Mouse (Mus musculus) midbrain, embryonic 11.5 days (tissue): ENCODE measurements around the gene Asic1. TPM values are rescaled to one million over a fixed set of nuclear protein-coding genes. Genes with fewer than 3 reads are reported as not detected.
A peak's percentile ranks its signal among the peaks of the same experiment; 100 is the strongest.

Source experiments
- ATAC-seq: fragments of 200-750 bp; cut with Nextera tagmentation; 2 replicates; pipeline ENCODE4 v1.8.0; 2017; ENCODE audit warnings: moderate TSS enrichment, moderate library complexity; ENCODE audit not compliant: low FRiP score
- DNase-seq: peaks from one replicate; pipeline ENCODE4 v3.0.0; 2015; ENCODE audit warnings: low spot score; ENCODE audit errors: missing footprints
- H3K27ac ChIP-seq: fragments of 300-500 bp; sonication (generic); 2 replicates; pipeline ENCODE4 v1.5.1; 2014; ENCODE audit warnings: low read depth, low read length
- H3K27me3 ChIP-seq: fragments of 300-500 bp; sonication (generic); 2 replicates; pipeline ENCODE4 v1.6.1; 2014; ENCODE audit warnings: mild to moderate bottlenecking, low read length, moderate library complexity, mixed read lengths; ENCODE audit not compliant: control insufficient read depth, insufficient read depth
- H3K36me3 ChIP-seq: fragments of 300-500 bp; sonication (generic); 2 replicates; pipeline ENCODE4 v1.6.1; 2014; ENCODE audit warnings: mild to moderate bottlenecking, low read length, moderate library complexity, mixed read lengths; ENCODE audit not compliant: control insufficient read depth, insufficient read depth
- H3K4me1 ChIP-seq: fragments of 300-500 bp; sonication (generic); 2 replicates; pipeline ENCODE4 v1.6.1; 2014; ENCODE audit warnings: low read length; ENCODE audit not compliant: control insufficient read depth, insufficient read depth
- H3K4me2 ChIP-seq: fragments of 300-500 bp; sonication (generic); 2 replicates; pipeline ENCODE4 v1.6.1; 2014; ENCODE audit warnings: mild to moderate bottlenecking, moderate library complexity
- H3K4me3 ChIP-seq: fragments of 300-500 bp; sonication (generic); 2 replicates; pipeline ENCODE4 v1.5.1; 2014; ENCODE audit warnings: low read depth, low read length
- H3K9ac ChIP-seq: fragments of 300-500 bp; sonication (generic); 2 replicates; pipeline ENCODE4 v1.6.1; 2014; ENCODE audit warnings: low read length
- H3K9me3 ChIP-seq: fragments of 300-500 bp; sonication (generic); 2 replicates; pipeline ENCODE4 v1.6.1; 2016; ENCODE audit warnings: low read length; ENCODE audit not compliant: control insufficient read depth
- WGBS: fragments of 180-500 bp; shearing (Covaris S2); extraction: QIAGEN DNeasy Blood & Tissue Kit; methylation state at CpG from one replicate; pipeline ENCODE4 v1.1.7; 2014; 5-methylcytosine and 5-hydroxymethylcytosine counted together
- polyA plus RNA-seq: library from polyadenylated mRNA; unstranded; fragments of >200 nt; fragmentation: Nextera tagmentation; extraction: Ambion mirVana; gene quantifications from 2 replicates; pipeline ENCODE4 v1.2.1, GENCODE M21; 2014

The Asic1 gene
- polyA plus RNA-seq, 1 experiment from 2014 or later: 10.5 TPM

DNA sequence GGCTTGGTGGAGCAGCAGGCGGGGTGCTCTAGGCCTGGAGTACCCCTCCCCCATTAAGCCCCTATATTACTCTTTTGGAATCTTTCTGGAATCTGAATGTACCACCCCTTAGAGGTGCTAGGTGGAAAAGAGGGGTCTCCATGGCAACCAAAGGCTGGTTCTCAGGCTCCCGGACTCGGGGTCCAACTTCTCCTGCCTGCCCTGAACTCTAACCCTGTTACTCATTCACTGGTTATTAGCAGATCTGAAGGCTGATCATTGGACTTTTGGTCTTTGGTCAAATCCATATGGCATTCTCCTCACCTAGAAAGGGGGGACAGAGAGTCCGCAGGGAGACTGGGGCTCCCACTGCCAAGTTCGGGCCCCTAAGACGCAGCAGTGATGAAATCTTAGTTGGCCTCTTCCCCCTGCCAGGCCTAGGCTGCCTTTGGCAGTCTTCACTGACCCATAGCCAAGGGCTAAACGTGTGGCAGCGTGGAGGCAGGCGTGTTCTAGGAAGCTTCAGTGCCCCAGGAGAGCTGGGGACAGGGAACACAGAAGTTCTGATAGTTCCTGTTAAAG, 48.4 kb downstream of the Asic1 start:
- Histone ChIP-seq H3K4me1 (peaks cover 5% of the 10 kb centered on the region), H3K9ac (no peak overlapping the region), H3K4me3 (no peak overlapping the region), H3K4me2 (no peak overlapping the region), H3K27me3 (no peaks in the 10 kb centered on the region), H3K9me3 (no peaks in the 10 kb centered on the region), H3K36me3 (peaks cover 6% of the 10 kb centered on the region; the same call in 1 of the 2 replicates), H3K27ac (no peak overlapping the region)
- ATAC-seq: no peak
- peak; percentile 66 for DNase-seq
- 80% methylated on average over 9 of the region's 9 CpGs for WGBS

DNA sequence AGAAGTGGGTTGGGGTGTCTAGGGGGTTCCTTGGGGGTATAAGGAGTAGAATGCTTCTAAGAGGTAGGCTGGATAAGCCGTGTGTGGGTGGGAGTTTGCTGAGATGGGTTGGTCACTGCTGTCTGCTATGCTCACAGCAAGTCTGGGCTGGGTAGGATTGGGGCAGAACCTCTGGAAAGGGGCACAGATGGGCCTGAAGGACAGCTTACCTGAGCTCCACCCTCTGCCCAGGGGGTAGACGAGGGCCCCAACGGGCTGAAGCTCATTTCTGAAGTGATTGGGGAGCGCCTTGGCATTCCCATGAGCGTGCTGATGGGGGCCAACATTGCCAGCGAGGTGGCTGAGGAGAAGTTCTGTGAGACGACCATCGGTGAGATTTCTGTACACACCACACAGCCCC, 49.7 kb downstream of the Asic1 start:
- Histone ChIP-seq H3K4me3 (no peak overlapping the region), H3K4me1 (peaks cover 14% of the 10 kb centered on the region), H3K27me3 (no peaks in the 10 kb centered on the region), H3K27ac (no peak overlapping the region), H3K9me3 (no peaks in the 10 kb centered on the region), H3K36me3 (peaks cover 6% of the 10 kb centered on the region; the same call in 1 of the 2 replicates), H3K9ac (no peak overlapping the region), H3K4me2 (no peak overlapping the region)
- 78% methylated on average over 8 of the region's 8 CpGs for WGBS
- DNase-seq: peak; percentile 31
- no peak for ATAC-seq

DNA sequence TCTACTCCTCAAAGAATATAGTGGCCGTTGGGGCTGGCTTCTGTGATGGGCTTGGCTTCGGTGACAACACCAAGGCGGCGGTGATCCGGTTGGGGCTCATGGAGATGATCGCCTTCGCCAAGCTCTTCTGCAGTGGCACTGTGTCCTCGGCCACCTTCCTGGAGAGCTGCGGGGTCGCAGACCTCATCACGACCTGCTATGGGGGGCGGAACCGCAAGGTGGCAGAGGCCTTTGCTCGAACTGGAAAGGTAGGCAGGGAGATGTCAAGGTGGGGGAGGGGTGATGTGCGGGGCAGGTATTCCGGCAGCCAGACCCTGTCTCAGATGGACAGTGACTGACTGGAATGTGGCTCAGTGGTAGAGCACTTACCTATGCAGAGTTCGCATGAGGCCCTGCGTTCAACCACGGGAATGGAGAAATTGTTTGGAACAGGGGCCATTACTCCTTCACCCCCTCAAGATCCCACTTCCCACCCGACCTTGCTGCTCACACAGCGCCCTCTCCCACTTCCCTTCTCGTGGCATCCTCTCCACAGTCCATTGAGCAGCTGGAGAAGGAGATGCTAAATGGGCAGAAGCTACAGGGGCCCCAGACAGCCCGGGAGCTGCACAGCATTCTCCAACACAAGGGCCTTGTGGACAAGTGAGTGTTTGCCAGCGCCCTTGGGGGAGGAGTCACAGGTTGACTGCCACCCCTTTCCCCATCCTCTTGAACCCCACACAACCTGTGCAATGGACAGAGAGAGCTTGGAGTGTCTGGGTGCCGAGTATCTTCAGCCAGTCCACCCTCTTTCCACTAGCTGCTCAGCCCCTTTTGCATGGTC, 52.0 kb downstream of the Asic1 start:
- Histone ChIP-seq H3K9ac (no peak overlapping the region), H3K4me2 (no peak overlapping the region), H3K36me3 (peaks cover 4% of the 10 kb centered on the region; the same call in 1 of the 2 replicates), H3K27ac (no peak overlapping the region), H3K4me1 (peaks cover 24% of the 10 kb centered on the region), H3K4me3 (no peak overlapping the region), H3K27me3 (no peaks in the 10 kb centered on the region), H3K9me3 (no peaks in the 10 kb centered on the region)
- ATAC-seq (no peak), DNase-seq (no peak)
- 81% methylated on average over 25 of the region's 25 CpGs for WGBS

DNA sequence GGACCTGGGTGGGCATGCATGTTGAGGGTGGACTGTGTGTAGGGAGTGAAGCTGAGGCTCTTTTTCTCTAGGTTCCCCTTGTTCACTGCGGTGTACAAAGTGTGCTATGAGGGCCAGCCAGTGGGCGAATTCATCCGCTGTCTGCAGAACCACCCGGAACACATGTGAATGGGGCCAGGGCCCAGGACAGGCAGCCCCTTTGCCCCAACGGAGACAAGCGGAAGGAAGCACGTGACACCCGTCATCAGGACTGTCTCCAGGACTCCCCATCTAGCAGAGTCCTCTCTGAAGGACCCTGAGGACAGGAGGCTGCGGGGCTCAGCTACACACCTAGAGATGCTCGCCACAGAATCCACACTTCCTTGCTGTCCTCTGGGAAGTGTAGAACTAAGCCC, 52.9 kb downstream of the Asic1 start:
- Histone ChIP-seq H3K27me3 (no peaks in the 10 kb centered on the region), H3K4me3 (no peak overlapping the region)
- ATAC-seq: no peak

DNA sequence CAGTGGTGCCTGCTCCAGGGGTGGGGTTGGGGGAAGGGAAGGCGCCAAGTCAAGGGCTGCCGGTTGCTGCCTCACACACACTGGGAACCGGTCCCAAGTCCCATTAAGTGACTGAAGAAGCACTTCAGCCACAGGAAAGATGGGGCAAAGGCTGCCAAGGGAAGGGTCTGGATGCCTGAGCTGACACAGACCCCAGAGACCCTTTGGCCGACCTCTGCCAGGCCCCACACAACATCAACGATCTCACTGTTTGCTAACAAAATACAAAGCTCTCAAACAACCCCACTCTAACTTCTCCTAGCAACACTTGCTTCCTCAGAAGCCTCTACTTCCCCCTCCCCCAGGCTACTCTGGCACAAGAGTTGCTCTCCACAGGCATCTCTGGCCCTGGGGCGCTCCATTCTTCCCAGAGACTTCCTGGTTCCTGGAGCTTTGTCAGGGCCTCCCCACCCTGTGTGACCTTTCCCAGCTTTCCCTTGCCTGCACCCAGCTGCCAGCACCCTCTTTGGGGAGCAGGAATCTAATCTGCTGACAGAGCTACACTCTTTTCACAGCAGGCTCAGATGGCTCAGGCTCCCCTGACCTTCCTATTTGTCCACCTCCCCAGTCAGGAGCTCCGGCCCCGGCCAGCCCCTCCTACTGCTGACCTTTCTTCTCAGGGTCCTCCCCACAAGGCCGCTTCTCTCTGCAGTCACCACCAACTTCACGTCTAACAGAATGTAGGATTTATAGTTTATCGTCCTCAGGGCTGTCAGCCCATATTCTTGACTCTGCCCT, 53.5 kb downstream of the Asic1 start:
- H3K4me3 ChIP-seq: no peak overlapping the region
- peaks cover 13% of the 10 kb centered on the region for H3K36me3 ChIP-seq
- H3K27ac ChIP-seq: peak overlapping the region; percentile 17; the same call in 1 of the 2 replicates
- H3K4me2 ChIP-seq: no peak overlapping the region
- H3K27me3 ChIP-seq: no peaks in the 10 kb centered on the region
- H3K9me3 ChIP-seq: no peaks in the 10 kb centered on the region
- WGBS: 14% methylated on average over 11 of the region's 11 CpGs
- peak overlapping the region; percentile 12; the same call in 1 of the 2 replicates for H3K9ac ChIP-seq
- peak; percentile 92 for DNase-seq
- H3K4me1 ChIP-seq: peaks cover 24% of the 10 kb centered on the region
- ATAC-seq: no peak

More for the DNA sequence above, 52.9 kb downstream of the Asic1 start:
- 53% methylated on average over 10 of the region's 10 CpGs for WGBS
- peak overlapping the region; percentile 12; the same call in 1 of the 2 replicates for H3K9ac ChIP-seq
- peaks cover 24% of the 10 kb centered on the region for H3K4me1 ChIP-seq
- 0 out of 2 replicates have a peak overlapping the region, but pooled peaks have one; percentile 17 for H3K27ac ChIP-seq
- peaks cover 9% of the 10 kb centered on the region for H3K36me3 ChIP-seq
- no peaks in the 10 kb centered on the region for H3K9me3 ChIP-seq
- no peak for DNase-seq
- H3K4me2 ChIP-seq: no peak overlapping the region

DNA sequence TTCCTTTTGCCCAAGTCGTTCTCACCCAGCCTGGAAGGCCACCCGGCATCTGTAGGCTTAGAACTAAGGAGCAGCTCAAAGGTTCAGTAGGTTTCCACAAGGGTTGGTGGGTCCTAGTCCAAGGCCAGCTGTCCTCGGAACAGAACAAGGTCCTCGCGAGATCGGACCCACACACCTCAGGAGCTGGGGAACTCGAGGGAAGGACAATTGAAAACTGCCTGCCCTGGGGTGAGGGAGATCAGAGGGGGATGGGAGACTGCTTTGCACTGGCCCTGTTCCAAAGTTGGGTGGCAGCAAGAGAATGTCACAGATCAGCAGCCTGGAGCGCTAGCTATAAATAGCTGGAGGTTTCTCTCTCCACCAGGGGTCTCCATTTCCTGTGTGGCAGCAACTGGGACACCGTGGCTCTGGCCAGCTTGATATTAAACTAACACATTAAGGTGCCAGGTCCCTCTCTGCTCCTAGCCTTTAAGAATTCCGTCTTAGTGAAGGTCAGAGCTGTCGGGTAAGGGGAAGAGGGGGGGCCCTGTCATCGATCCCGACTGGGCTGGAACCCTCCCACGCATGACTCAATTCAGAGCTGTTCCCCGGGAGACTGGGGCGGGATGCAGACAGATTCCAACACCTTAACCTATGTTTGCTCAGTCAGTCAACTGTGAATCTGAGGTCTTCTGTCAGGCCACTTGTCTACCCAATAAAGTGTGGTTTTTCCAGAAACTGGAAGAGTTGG, 54.3 kb downstream of the Asic1 start:
- peak overlapping the region; percentile 18; the same call in 1 of the 2 replicates for H3K4me3 ChIP-seq
- H3K9ac ChIP-seq: no peak overlapping the region; the same call in 1 of the 2 replicates
- H3K4me1 ChIP-seq: peaks cover 24% of the 10 kb centered on the region
- peak overlapping the region; percentile 42 for H3K4me2 ChIP-seq
- ATAC-seq (peak; percentile 27), DNase-seq (peak; percentile 93)
- H3K9me3 ChIP-seq: no peaks in the 10 kb centered on the region; the same call in 1 of the 2 replicates
- no peaks in the 10 kb centered on the region for H3K27me3 ChIP-seq
- H3K27ac ChIP-seq: peak overlapping the region; percentile 17; the same call in 1 of the 2 replicates
- 11% methylated on average over 16 of the region's 16 CpGs for WGBS
- H3K36me3 ChIP-seq: peaks cover 18% of the 10 kb centered on the region

DNA sequence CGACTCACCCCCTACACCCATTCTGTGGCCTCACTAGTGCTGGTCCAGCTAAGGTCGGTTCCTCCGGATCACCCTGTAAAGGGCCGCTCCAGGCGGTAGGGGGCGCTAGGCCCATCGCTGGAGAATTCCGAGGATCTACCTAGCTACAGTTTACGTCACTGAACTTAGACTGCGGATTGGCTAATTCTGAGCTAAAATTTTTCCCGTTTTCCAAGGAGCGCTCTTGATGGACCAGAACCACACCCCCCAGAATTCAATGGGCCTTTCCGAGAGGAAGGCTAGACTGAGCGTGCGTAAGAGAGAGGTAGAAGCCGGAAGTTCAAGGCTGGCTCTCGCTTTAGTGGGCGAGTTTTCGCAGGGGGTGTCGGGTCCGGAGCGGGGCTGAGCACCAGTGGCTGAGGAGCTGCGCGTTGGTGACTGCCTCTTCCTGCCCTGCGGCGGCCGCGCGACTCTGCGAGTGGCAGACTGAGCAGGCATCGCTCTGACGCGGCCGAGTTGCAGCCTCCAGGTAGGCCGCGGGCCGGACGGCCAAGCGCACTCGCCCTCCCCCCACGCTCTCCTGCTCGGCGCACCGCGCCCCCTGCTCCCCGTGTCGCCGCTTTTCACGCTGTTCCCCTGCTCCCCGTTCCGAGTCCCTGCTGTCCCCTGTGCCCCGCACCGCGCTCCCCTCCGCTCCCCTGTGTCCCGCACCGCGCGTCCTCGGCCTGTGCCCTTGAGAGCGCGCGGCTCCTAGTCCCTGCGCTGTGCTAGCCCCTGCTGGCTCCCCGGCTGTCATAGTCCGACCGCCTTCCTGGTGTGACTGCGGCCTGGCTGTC, 55.4 kb downstream of the Asic1 start, which contains the start of gene Cox14:
Cox14 (plus strand) TSS at position 278 of the 815 bp plus-strand sequence.
- H3K27me3 ChIP-seq: no peaks in the 10 kb centered on the region
- H3K36me3 ChIP-seq: peaks cover 18% of the 10 kb centered on the region
- peak; percentile 93 for ATAC-seq
- WGBS: under 1% methylated on average over 67 of the region's 68 CpGs
- H3K9me3 ChIP-seq: no peaks in the 10 kb centered on the region; the same call in 1 of the 2 replicates
- peak; percentile 100 for DNase-seq
- peak within 1 kb of the TSS; percentile 79 for H3K27ac ChIP-seq
- H3K4me1 ChIP-seq: peaks cover 24% of the 10 kb centered on the region
- H3K4me3 ChIP-seq: peak within 1 kb of the TSS; percentile 97
- H3K4me2 ChIP-seq: peak within 1 kb of the TSS; percentile 82
- peak within 1 kb of the TSS; percentile 90 for H3K9ac ChIP-seq

DNA sequence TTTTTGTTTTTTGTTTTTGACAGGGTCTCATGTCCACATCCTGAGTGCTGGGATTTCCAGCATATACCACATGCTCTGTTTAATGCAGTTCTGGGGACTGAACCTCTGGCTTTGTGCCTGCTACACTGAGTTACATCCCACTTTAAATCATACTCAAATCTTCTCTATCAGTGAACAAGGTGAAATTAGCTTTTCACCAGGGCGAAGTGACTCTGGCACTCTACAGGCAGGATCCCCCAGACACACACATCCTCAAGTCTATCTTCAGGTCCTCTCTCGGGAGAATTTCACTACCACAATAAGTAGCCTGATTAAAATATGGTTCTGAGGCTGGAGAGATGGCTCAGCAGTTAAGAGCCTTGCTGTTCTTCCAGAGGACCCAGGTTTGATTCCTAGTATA, 56.4 kb downstream of the Asic1 start:
- H3K4me1 ChIP-seq: peaks cover 24% of the 10 kb centered on the region
- WGBS: 84% methylated on average over 2 of the region's 2 CpGs
- no peak for ATAC-seq

More for the DNA sequence above, 56.4 kb downstream of the Asic1 start:
- no peaks in the 10 kb centered on the region for H3K27me3 ChIP-seq
- DNase-seq: no peak
- peak overlapping the region; percentile 97 for H3K4me3 ChIP-seq
- H3K27ac ChIP-seq: no peak overlapping the region
- peaks cover 16% of the 10 kb centered on the region for H3K36me3 ChIP-seq
- H3K9ac ChIP-seq: peak overlapping the region; percentile 90
- no peaks in the 10 kb centered on the region; the same call in 1 of the 2 replicates for H3K9me3 ChIP-seq
- H3K4me2 ChIP-seq: peak overlapping the region; percentile 82
